Mouse (Mus musculus) liver, embryonic 14.5 days (tissue): Measurements from ENCODE around the gene Pwwp2a.

Experiments
- CTCF ChIP-seq: IDR thresholded peaks from 2 replicates; pipeline ENCODE4 v1.5.1; 2016; ENCODE audit warnings: antibody characterized with exemption, low read depth, control low read depth
- EP300 ChIP-seq: IDR thresholded peaks from 2 replicates; pipeline ENCODE4 v1.6.1; 2016; ENCODE audit warnings: antibody characterized with exemption, low read depth

- no peak for TF ChIP-seq CTCF
- TF ChIP-seq EP300: no peak
These were observed 38.6 kb upstream of the Pwwp2a start for GRCm38 (mm10) chr11:43643180-43643591.
